Mouse (Mus musculus): ENCODE measurements around the gene Dera. TPM values are rescaled to one million over a fixed set of nuclear protein-coding genes. Genes with fewer than 3 reads are reported as not detected.
"Not testable (repeated sequence)": the region's sequence is repeated elsewhere in the genome, so short reads cannot be mapped to it uniquely, and the experiment has no call there.

Dera gene
- total RNA-seq (2021) = 1 to 10 TPM; 3.7 to 4.8 TPM
- long read RNA-seq, experiment 1, partial matches to known transcripts = 0 of 4 reads
- long read RNA-seq, experiment 1, other reads (novel, unspliced or antisense) = 1 of 4 reads
- long read RNA-seq, experiment 2, partial matches to known transcripts = 0 of 1 reads
- long read RNA-seq, experiment 2, other reads (novel, unspliced or antisense) = 1 of 1 reads

DNA sequence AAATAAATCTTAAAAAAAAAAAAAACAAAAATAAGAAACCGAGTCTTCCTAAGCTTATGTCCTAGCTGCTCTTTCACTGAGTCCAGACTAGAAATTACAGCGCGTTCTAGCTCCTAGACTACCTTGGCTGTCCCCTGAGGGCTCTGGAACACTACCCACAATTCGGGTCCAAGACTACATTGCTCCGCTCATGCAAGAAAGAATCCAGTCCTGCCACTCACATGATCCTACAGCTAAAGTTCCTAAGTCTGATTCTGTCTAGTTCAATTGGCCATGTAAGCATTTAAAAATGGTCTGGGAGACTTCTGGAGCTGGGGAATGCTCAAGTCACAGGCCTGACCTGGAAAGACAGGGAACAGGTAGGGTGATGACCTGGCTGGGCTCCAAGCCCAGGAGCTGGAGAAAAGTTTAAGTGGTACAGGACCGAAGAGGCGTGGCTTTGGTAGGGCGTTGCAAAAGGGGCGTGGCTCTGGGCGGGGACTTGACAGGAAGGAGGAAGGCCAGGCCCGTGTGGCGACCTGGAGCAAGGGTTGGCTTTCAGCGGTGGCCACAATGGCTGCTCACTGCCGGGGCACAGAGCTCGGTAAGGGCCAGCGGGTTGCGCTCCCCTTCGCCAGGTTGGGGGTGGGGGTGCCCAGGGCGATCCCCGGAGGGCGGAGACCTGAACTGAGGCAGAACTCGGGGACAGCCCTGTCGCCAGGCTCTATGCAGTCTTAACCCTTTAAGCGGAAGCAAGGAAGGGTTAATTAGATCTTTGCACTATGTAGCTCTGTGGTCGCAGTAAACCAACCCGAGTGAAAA lies at the start of gene Dera:
Gene Dera (plus strand): TSS at position 491 of the 801 bp plus-strand sequence.
- no peak for TF ChIP-seq CTCF (IDR thresholded peaks at IDR 0.05)
- H3K27ac ChIP-seq = no peak within 1 kb of the TSS
- intact Hi-C loops (cut with DNase I) = loop anchor here (10.0 kb wide), 1 partner anchor 1821 kb away; no protein-coding TSS in a partner anchor
- peak within 1 kb of the TSS; percentile 66 for H3K4me3 ChIP-seq
- peak; percentile 51 to 59 for DNase-seq (ENCODE audit: extremely low spot score in 1 of 2, low spot score in 2 of 2)

DNA sequence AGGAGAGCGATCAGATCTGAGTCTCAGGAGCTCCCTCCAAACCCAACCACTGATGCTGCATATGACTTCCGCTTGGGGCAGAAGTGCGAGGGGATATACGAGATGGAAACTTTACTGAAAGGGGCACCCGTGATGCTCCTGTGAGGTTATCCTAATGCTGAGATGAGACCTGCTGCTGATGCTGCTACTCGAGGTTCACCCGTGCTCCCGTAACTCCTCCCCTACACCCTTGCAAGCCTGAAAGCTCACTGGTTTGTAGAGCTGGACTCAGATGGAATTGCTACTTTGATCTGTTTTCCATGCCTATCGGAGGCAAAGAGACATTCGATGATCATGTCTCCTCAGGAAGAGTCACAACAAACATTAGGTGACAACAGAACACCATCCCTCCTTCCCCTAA lies 48.1 kb upstream of the Dera start:
- no peak for TF ChIP-seq CTCF (IDR thresholded peaks at IDR 0.05)
- DNase-seq (ENCODE audit: extremely low spot score in 1 of 2, low spot score in 2 of 2) = no peak
- Histone ChIP-seq H3K4me3 (no peak overlapping the region), H3K27ac (no peak overlapping the region)
- intact Hi-C loops (cut with DNase I) = no loop called here

DNA sequence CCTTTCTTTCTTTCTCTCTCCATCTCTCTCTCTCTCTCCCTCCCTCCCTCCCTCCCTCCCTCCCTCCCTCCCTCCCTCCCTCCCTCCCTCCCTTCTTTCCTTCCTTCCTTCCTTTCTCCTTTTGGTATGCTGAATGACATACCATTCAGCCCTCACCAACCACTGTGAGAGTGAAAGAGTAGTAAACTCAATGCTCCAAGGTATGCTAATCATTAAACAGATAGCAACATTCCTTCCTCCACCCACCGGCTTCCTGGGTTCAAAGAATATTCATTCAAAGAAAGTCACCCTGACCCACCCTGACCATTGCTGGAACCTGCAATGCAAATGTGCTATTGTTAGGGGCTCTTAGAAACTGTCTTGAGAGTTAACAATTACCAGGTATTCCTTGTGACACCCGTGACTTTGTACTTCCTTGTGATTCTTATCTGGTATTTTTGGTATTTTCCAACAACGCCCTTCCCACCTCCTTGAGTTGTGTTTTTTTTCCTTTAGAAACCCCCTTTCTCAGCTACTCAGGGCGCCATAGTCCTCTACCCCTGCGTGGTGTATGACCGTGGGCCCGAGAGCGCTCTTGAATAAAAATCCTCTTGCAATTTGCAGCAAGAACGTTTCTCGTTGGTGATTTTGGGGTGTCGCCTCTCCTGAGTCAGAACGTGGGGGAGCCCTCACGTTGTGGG lies 45.5 kb upstream of the Dera start:
- intact Hi-C loops (cut with DNase I); H3K27ac ChIP-seq; H3K4me3 ChIP-seq; DNase-seq (ENCODE audit: extremely low spot score in 1 of 2, low spot score in 2 of 2): not testable (repeated sequence)

DNA sequence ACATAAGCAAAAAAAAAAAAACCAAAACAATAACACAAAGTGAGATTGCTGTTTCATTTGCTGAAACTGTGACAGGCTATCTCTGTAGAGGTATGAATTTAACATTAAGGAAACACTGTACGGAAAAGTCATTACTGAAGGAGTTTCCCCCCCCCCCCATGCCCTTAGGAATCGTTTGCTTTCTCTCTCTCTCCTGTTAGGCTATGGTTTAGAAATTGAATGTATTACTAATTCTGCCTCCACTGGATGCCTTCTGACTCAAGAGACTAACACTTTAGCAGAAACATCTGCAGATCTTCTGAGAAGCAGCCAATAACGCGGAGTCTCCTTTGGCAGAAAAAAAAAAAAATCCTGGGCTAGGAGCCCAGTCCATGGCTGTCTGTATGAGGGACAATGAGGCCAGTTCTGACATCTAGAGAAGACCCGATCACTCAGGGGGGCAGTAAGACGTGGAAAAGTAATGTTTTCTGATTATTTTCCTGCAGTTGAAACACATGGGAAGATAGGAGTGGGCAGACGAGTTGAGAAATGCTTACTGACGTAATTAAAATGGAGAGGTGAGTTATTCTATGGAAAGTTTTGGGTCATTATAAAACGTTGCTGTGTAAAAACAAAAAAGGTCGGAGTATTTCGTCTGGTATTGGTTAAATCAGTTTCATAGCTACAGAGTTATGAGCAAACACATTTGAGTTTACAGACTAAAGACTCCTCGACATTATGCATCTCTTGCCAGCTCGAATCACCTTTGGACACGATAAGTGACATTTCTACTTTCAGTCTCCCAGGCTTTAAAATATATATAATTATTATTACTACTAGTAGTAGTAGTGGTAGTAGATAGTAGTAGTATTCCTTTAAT lies 43.9 kb upstream of the Dera start:
- no peak for DNase-seq (ENCODE audit: extremely low spot score in 1 of 2, low spot score in 2 of 2)
- intact Hi-C loops (cut with DNase I) = no loop called here
- no peak for TF ChIP-seq CTCF (IDR thresholded peaks at IDR 0.05)

DNA sequence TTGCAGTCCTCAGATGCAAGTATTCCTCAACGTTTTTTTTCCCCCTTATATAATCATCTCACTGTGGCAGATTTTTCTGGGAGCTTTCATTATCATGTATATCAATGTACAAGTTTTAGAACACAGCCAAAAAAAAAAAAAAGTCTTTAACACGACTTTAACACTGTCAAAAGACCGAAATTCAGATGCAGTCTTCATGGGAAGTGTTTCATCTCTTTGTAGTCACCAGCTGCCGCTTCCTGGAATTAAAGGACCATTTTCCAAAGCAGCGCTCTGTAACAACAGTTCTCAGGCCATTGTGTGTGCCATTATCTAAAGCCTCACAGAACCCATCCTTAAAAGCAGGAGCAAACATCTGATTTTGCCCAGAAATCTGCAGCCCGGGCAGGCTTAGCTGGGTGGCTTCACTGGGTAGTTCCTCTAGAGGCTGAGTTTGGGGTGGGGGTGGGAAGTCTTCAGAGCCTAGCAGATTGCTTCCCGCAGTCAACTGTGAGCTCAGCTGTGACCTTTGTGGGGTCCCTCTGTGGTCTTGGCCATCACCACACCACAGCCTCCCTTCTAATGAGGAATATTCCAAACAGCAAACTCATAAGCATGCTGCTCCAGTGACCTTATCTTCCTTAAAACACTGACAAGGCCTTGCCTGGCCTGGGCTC lies 41.6 kb upstream of the Dera start:
- Histone ChIP-seq H3K27ac (no peak overlapping the region), H3K4me3 (no peak overlapping the region)
- intact Hi-C loops (cut with DNase I) = no loop called here
- no peak for TF ChIP-seq CTCF (IDR thresholded peaks at IDR 0.05)
- no peak for DNase-seq (ENCODE audit: extremely low spot score in 1 of 2, low spot score in 2 of 2)

More for the DNA sequence above, 43.9 kb upstream of the Dera start:
- Histone ChIP-seq H3K4me3 (no peak overlapping the region), H3K27ac (no peak overlapping the region)

DNA sequence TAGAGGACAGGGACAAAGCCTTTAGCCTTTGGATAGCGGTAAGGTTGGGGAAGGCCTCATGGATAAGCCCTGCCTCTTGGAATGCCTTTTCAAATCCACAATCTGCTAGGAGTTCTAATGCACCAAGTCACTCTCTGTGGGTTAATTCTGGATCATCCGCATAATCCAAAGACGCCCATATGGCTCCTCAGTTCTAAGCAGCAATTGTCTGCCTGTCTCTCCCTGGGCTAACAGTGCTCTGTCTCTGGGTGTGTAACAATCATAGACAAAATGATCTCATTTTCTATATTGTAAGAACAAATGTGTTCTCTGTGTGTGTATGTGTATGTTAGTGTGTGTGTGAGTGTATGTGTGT lies 41.1 kb upstream of the Dera start:
- intact Hi-C loops (cut with DNase I) = no loop called here
- DNase-seq (ENCODE audit: extremely low spot score in 1 of 2, low spot score in 2 of 2) = no peak
- Histone ChIP-seq H3K27ac (no peak overlapping the region), H3K4me3 (no peak overlapping the region)
- TF ChIP-seq CTCF (IDR thresholded peaks at IDR 0.05) = no peak

DNA sequence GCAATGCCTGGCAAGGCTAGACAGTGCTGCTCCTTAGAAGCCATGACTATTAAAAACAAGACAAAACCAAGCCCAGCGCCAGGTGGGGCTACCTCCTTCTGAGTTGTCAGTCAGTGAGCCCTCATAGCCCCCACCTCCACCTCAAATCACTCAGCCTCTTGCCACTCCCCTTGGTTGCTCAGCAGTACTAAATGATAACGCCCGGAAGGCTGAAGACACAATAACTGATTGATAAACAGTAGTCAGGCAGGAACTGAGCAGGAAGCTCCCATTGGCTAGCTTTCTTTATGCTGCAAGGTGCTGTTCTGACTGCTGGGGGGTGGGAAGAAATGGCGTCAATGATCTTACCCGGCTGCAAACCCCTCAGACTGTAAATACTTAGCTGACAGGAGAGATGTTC lies 37.5 kb upstream of the Dera start:
- intact Hi-C loops (cut with DNase I) = no loop called here
- DNase-seq (ENCODE audit: extremely low spot score in 1 of 2, low spot score in 2 of 2) = no peak
- Histone ChIP-seq H3K27ac (no peak overlapping the region), H3K4me3 (no peak overlapping the region)
- no peak for TF ChIP-seq CTCF (IDR thresholded peaks at IDR 0.05)

DNA sequence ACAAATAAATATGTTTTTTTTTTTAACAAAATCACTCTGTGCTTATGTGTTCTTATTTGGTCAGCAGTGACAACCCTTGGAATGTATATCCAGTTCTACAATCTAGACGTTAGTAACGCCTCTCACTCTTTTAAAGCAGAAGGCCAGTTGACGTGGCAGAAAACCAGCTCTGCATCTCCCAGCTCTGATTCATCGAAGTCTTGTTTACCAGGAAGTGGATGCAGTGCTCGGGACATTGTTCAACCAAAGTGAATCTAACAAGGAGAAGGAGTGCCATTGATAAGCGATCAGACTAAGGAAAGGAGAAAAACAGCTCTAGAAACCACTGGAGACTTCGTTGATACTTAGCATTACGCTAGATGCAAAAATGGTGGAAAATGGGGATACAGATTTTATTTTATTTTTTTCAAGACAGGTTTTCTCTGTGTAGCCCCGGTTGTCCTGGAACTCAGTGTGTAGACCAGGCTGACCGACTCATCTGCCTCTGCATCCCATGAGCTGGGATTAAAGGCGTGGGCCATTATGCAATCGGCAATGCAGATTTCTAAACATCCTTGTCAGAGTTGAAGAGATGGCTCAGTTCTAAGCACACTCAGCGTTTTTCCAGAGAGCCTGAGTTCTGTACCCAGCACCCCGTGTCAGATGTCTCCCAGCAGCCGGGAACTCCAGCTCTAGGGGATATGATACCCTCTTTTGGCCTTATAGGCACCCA lies 32.0 kb upstream of the Dera start:
- TF ChIP-seq CTCF (IDR thresholded peaks at IDR 0.05) = no peak
- intact Hi-C loops (cut with DNase I) = no loop called here
- DNase-seq (ENCODE audit: extremely low spot score in 1 of 2, low spot score in 2 of 2) = no peak
- H3K4me3 ChIP-seq = no peak overlapping the region
- H3K27ac ChIP-seq = no peak overlapping the region

DNA sequence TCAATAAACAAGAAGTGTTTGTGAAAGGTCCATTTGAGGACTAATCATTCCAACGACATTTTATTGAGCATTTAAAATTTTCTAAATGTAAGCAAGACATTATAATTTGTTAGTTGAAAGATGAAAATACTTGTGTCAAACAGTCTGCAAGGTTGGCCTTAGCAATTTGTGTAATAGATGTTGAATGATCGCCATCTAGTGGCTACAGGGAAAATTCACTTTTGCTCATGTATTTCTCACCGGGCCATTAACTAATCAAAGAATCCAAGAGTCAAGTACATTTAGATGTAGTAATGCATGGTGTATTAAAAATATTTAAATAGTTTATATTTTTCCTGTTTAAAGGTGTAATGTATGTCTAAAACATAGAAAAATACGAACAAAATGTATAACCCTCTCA lies 30.4 kb upstream of the Dera start:
- Histone ChIP-seq H3K4me3 (no peak overlapping the region), H3K27ac (no peak overlapping the region)
- no peak for DNase-seq (ENCODE audit: extremely low spot score in 1 of 2, low spot score in 2 of 2)
- TF ChIP-seq CTCF (IDR thresholded peaks at IDR 0.05) = peak; percentile 78
- intact Hi-C loops (cut with DNase I) = loop anchor here (1.0 to 2.0 kb wide), 4 partner anchors 75 to 517 kb away; no protein-coding TSS in a partner anchor

DNA sequence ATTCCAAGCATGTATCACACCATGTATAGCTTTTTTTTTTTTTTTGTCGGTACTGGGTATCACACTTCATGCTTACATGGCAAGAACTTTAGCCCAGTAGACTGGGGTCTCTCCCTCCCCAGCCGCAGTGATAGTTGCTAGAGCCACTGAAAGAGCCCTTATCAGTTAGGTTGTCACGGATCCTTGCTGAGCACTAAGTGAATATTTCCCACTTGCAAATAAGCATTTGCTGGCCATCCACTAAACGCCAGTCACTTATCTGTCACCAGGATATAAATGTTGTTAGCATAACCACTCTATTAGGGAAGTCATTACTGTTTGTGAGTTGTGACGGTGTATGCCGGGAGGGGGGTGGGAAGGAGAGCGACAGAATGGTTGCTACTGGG lies 19.9 kb upstream of the Dera start:
- no peak for DNase-seq (ENCODE audit: extremely low spot score in 1 of 2, low spot score in 2 of 2)
- Histone ChIP-seq H3K4me3 (peak overlapping the region; percentile 99), H3K27ac (peak overlapping the region; percentile 83)
- intact Hi-C loops (cut with DNase I) = no loop called here
- no peak for TF ChIP-seq CTCF (IDR thresholded peaks at IDR 0.05)

Measured in left cerebral cortex, adult 2 months (tissue).